Mouse (Mus musculus): ENCODE data around the gene Alpk3. TPM values are rescaled to one million over a fixed set of nuclear protein-coding genes. Genes with fewer than 3 reads are reported as not detected.

Alpk3 gene
- polyA plus RNA-seq, 1 experiment from 2014 or later = 0.16 TPM

DNA sequence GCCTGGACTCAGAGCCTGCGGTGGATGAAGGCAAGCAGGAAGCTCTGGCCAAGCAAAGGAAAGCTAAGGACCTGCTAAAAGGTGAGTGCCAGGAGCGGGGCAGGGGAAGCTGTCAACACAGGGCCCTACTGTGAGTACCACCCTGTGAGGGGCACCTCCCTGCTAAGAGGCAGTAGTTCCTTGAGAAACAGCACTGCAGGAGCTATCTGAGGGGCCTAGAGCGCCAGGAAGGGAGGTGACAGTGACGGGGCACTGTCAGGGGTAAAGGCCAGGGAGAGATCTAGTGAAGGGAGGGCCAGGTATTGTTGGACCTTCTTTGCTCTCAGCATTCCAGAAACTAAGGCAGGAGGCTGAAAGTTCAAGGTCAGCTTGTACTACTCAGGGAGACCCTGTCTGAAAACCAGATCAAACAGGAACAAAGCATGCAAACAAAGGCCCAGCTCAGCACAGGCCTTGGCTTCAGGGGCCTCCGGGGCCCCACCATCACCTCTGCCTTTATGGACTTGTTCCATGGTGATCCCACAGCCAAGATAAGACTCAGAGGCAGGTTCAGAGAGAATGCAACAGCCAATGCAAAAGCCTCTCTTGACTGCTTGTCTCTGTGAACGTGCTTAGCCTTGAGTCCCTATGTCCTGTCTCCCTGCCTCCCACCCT is 36.8 kb downstream of the Alpk3 start:
- Histone ChIP-seq H3K36me3 (replicated peaks; ENCODE audit: control insufficient read depth, insufficient read depth) (no peaks in the 10 kb centered on the region), H3K27me3 (ENCODE audit: control insufficient read depth, insufficient read depth, low read length) (no peaks in the 10 kb centered on the region), H3K4me1 (replicated peaks; ENCODE audit: control insufficient read depth, insufficient read depth, low read length) (no peaks in the 10 kb centered on the region), H3K9me3 (ENCODE audit: control insufficient read depth, low read length) (no peaks in the 10 kb centered on the region), H3K9ac (no peak overlapping the region), H3K27ac (no peak overlapping the region), H3K4me2 (replicated peaks) (no peak overlapping the region), H3K4me3 (replicated peaks; ENCODE audit: low read length) (no peak overlapping the region)
- DNase-seq (ENCODE audit: low spot score) (no peak), ATAC-seq (ENCODE audit: low FRiP score) (no peak)
- WGBS = 69% methylated on average over 6 of the region's 6 CpGs

DNA sequence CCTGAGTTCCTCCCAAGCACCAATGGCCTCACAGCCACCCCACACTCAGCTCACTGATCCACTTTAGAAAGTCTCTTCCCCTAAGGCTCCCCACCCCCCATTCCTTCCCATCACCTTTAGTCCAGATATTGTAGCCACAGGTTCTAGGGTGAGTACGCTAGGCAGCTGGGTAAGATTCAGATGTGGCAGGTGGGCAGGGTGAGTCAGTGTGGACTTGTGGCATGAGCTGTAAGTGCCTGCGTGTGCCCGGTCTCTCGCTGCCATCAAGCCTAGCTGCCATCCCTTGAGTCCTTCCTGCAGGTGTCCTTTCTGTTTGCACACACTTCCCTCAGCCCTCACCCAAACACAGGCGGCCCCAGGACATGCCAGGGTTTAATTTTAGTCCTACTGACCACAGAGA is 42.9 kb downstream of the Alpk3 start:
- no peak overlapping the region for H3K4me3 ChIP-seq (replicated peaks; ENCODE audit: low read length)
- WGBS = 85% methylated on average over 5 of the region's 5 CpGs
- H3K9me3 ChIP-seq (ENCODE audit: control insufficient read depth, low read length) = no peaks in the 10 kb centered on the region
- no peaks in the 10 kb centered on the region for H3K4me1 ChIP-seq (replicated peaks; ENCODE audit: control insufficient read depth, insufficient read depth, low read length)
- no peak for DNase-seq (ENCODE audit: low spot score)
- no peak for ATAC-seq (ENCODE audit: low FRiP score)
- no peak overlapping the region for H3K27ac ChIP-seq
- H3K9ac ChIP-seq = no peak overlapping the region
- no peaks in the 10 kb centered on the region for H3K36me3 ChIP-seq (replicated peaks; ENCODE audit: control insufficient read depth, insufficient read depth)
- H3K27me3 ChIP-seq (ENCODE audit: control insufficient read depth, insufficient read depth, low read length) = no peaks in the 10 kb centered on the region
- H3K4me2 ChIP-seq (replicated peaks) = no peak overlapping the region

DNA sequence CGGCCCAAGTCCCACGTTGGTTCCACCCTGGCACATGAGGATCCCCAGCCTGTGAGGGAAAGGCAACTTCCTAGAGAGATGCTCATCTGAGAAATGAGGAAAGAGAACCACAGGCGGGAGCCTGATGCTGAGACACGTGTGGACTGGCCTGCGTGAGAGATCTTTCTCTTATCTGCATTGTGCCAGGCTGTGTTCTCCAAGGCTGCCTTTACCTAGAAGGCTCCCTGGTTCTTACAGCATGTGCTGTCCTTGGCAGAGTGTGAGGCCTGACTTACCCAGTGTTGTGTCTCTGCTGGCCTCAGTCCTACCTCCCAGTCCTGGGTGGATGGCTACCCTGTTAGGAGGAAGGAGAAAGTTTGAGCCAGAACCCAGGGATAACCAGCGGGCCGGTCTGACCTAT is 45.5 kb downstream of the Alpk3 start:
- no peaks in the 10 kb centered on the region for H3K9me3 ChIP-seq (ENCODE audit: control insufficient read depth, low read length)
- ATAC-seq (ENCODE audit: low FRiP score) (no peak), DNase-seq (ENCODE audit: low spot score) (no peak)
- no peak overlapping the region for H3K27ac ChIP-seq
- H3K9ac ChIP-seq = no peak overlapping the region
- H3K4me1 ChIP-seq (replicated peaks; ENCODE audit: control insufficient read depth, insufficient read depth, low read length) = no peaks in the 10 kb centered on the region
- H3K4me2 ChIP-seq (replicated peaks) = no peak overlapping the region
- H3K36me3 ChIP-seq (replicated peaks; ENCODE audit: control insufficient read depth, insufficient read depth) = no peaks in the 10 kb centered on the region
- no peak overlapping the region for H3K4me3 ChIP-seq (replicated peaks; ENCODE audit: low read length)
- no peaks in the 10 kb centered on the region for H3K27me3 ChIP-seq (ENCODE audit: control insufficient read depth, insufficient read depth, low read length)
- WGBS = 96% methylated on average over 7 of the region's 7 CpGs

DNA sequence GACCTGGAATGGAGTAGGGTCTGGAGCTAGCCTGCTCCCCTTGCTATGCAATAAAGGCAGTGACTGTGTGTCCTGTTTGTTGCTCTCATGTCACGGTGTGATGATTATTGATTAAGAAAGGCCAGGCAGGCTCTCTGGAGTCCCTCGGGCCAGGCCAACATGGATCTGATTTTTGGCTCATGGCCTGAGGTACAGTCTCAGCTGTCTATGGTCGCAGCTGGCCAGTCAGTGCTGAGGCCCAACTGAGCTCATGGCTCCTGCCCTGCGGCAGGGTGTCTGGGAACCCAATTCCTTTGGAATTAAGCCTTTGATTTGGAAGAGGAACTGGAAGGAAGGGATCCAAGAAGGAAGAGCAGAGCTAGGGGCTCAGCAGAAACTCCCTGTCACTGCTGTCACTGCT is 48.1 kb downstream of the Alpk3 start:
- WGBS = 40% methylated on average over 4 of the region's 4 CpGs
- no peak for ATAC-seq (ENCODE audit: low FRiP score)
- no peak for DNase-seq (ENCODE audit: low spot score)
- Histone ChIP-seq H3K4me1 (replicated peaks; ENCODE audit: control insufficient read depth, insufficient read depth, low read length) (no peaks in the 10 kb centered on the region), H3K9ac (no peak overlapping the region), H3K27ac (no peak overlapping the region), H3K4me3 (replicated peaks; ENCODE audit: low read length) (no peak overlapping the region), H3K36me3 (replicated peaks; ENCODE audit: control insufficient read depth, insufficient read depth) (no peaks in the 10 kb centered on the region), H3K9me3 (ENCODE audit: control insufficient read depth, low read length) (no peaks in the 10 kb centered on the region), H3K4me2 (replicated peaks) (no peak overlapping the region), H3K27me3 (ENCODE audit: control insufficient read depth, insufficient read depth, low read length) (no peaks in the 10 kb centered on the region)

DNA sequence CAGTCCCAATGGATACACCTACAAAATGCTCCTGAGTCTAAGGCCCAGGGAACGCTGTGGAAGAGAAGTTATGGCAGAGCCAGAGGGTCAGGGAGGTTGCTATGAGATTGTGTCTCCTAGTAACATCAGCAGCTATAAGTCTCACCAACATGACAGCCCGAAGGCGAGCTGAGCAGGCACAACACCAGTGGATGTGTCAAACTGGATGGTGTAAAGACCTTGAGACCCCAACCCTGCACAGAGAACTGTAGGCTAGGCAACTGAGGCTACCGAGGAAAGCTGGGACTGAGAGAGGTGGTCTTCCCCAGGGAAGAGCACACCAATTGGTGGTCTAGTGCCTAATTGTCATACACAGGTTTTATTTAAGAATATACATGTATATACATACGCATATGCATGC is 50.8 kb downstream of the Alpk3 start:
- no peak overlapping the region for H3K27ac ChIP-seq
- ATAC-seq (ENCODE audit: low FRiP score) = no peak
- no peak overlapping the region for H3K4me3 ChIP-seq (replicated peaks; ENCODE audit: low read length)
- no peaks in the 10 kb centered on the region for H3K27me3 ChIP-seq (ENCODE audit: control insufficient read depth, insufficient read depth, low read length)
- WGBS = 94% methylated on average over 5 of the region's 5 CpGs
- H3K9me3 ChIP-seq (ENCODE audit: control insufficient read depth, low read length) = no peaks in the 10 kb centered on the region
- no peak overlapping the region for H3K4me2 ChIP-seq (replicated peaks)
- H3K4me1 ChIP-seq (replicated peaks; ENCODE audit: control insufficient read depth, insufficient read depth, low read length) = no peaks in the 10 kb centered on the region
- H3K36me3 ChIP-seq (replicated peaks; ENCODE audit: control insufficient read depth, insufficient read depth) = no peaks in the 10 kb centered on the region
- DNase-seq (ENCODE audit: low spot score) = no peak
- H3K9ac ChIP-seq = no peak overlapping the region

DNA sequence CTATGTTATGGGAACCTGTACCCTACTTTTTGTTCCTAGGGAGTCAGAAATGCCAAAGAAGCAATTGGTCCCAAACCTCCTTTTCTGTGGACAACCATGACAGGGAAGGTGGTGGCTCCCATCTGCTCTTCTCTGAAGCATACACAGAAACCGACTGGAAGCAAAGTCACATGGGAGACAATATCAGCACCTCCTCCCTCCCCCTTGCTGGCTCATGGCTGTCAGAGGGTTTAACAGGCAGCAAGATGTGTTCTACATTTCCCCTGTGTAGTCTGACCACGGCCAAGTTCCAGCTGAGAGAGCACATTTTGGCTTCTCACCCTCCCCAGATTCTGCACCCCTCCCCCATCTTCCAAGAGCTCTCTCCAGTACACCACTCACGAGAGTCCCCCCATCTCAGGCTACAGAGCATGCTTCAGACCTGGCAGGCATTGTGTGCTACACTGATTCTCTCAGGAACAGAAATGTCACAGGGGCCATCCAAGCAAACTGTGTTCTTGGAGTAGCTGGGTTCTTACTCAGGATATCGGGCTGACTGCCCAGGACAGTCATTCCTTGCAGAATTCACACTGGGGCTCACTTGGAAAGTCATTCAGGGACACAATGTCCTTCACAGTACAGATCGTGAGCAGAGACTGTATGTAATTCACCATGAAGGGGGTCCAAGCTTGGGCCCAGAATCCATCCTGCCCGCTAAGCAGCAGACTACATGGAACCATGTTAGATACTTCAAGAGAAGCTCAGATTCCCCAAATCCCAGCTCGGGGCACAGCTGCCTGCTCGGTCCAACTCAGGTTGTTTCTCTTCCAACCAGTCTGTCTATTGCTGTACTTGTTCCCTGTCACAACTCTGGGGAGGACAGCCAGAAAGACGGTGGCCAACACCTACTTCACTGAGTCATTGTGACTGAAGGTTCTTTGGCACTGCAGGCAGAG is 52.6 kb downstream of the Alpk3 start:
- no peak overlapping the region for H3K27ac ChIP-seq
- DNase-seq (ENCODE audit: low spot score) (no peak), ATAC-seq (ENCODE audit: low FRiP score) (no peak)
- H3K4me1 ChIP-seq (replicated peaks; ENCODE audit: control insufficient read depth, insufficient read depth, low read length) = no peaks in the 10 kb centered on the region
- no peak overlapping the region for H3K4me2 ChIP-seq (replicated peaks)
- H3K4me3 ChIP-seq (replicated peaks; ENCODE audit: low read length) = no peak overlapping the region
- WGBS = 61% methylated on average over 9 of the region's 9 CpGs
- no peaks in the 10 kb centered on the region for H3K27me3 ChIP-seq (ENCODE audit: control insufficient read depth, insufficient read depth, low read length)
- no peaks in the 10 kb centered on the region for H3K36me3 ChIP-seq (replicated peaks; ENCODE audit: control insufficient read depth, insufficient read depth)
- no peaks in the 10 kb centered on the region for H3K9me3 ChIP-seq (ENCODE audit: control insufficient read depth, low read length)
- H3K9ac ChIP-seq = no peak overlapping the region

DNA sequence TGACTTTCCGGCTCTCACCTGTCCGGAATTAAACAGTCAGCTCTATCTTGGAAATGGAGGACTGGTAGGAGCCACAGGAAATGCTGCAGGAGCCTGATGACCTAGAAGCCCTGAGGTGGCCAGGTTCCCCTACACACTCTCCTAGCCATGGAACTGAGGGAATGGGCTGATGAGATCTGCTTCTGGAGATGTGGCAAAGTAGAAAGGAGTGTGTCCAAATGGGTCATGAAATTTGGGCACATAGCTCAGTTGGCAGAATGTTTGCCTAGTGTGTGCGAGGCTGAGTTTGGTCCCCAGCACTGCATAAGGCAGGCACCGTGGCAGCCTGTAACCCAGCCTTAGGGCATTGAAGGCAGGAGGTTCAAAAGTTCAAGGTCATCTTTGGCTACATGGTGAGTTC is 53.4 kb downstream of the Alpk3 start:
- WGBS = 95% methylated on average over 4 of the region's 4 CpGs
- DNase-seq (ENCODE audit: low spot score) (no peak), ATAC-seq (ENCODE audit: low FRiP score) (no peak)
- Histone ChIP-seq H3K4me3 (replicated peaks; ENCODE audit: low read length) (no peak overlapping the region), H3K27me3 (ENCODE audit: control insufficient read depth, insufficient read depth, low read length) (no peaks in the 10 kb centered on the region), H3K36me3 (replicated peaks; ENCODE audit: control insufficient read depth, insufficient read depth) (no peaks in the 10 kb centered on the region), H3K9me3 (ENCODE audit: control insufficient read depth, low read length) (no peaks in the 10 kb centered on the region), H3K27ac (no peak overlapping the region), H3K9ac (no peak overlapping the region), H3K4me2 (replicated peaks) (no peak overlapping the region), H3K4me1 (replicated peaks; ENCODE audit: control insufficient read depth, insufficient read depth, low read length) (no peaks in the 10 kb centered on the region)

DNA sequence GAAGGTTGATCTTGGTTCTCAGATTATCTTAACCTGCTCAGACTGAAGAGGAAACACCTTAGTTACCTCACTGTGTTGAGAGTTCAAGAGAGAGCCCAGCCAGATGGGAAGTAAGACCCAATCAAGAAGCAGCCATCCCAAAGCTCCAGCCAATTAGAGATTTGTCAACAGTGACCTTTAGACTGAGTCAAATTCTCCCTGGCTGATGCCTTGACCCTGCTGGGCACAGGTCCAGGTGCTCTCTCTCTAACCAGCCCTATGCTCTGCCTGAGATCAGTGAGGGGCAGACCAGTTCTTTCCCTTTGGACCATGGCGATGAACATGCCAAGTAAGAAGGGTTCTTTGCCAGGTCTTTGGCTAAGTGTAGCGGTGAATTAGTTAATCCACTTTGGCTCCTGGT is 54.3 kb downstream of the Alpk3 start:
- WGBS = 83% methylated on average over 2 of the region's 2 CpGs
- Histone ChIP-seq H3K9me3 (ENCODE audit: control insufficient read depth, low read length) (no peaks in the 10 kb centered on the region), H3K4me3 (replicated peaks; ENCODE audit: low read length) (no peak overlapping the region), H3K36me3 (replicated peaks; ENCODE audit: control insufficient read depth, insufficient read depth) (no peaks in the 10 kb centered on the region), H3K27ac (no peak overlapping the region), H3K27me3 (ENCODE audit: control insufficient read depth, insufficient read depth, low read length) (no peaks in the 10 kb centered on the region), H3K9ac (no peak overlapping the region), H3K4me2 (replicated peaks) (no peak overlapping the region), H3K4me1 (replicated peaks; ENCODE audit: control insufficient read depth, insufficient read depth, low read length) (no peaks in the 10 kb centered on the region)
- no peak for ATAC-seq (ENCODE audit: low FRiP score)
- no peak for DNase-seq (ENCODE audit: low spot score)

DNA sequence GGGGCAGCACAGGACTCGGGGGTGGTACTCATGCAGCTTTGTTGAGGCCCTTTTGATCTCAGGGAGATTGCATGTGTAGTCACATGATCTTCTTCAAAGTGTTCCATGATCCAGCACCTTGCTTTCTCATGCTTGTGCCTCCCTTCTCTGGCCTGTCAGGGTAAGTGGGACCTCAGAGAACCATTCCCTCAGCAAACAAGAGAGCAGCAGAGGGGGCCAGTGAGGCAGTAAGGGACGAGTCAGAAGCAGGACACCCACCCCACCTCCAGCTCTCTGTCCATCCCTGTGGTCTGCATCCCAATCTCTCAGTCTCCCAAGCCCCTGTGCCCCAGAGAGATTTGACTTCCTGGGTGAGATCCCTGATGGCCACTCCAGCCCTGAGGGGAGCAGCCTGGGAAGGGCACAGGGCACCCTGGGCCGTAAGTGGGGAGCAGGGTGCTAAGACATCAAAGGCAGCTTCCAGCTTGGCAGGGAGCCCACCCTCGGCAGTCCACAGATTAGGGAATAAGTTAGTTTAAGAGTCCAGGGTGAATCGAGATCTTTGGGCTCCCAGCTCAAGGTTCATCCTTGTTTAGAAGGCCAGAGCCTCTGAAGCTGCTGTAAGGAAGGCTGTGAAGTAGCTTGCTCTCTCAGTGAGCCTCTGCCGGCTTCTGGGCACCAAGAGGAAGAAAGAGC is 55.4 kb downstream of the Alpk3 start:
- no peak overlapping the region for H3K27ac ChIP-seq
- ATAC-seq (ENCODE audit: low FRiP score) (no peak), DNase-seq (ENCODE audit: low spot score) (no peak)
- H3K4me2 ChIP-seq (replicated peaks) = no peak overlapping the region
- H3K27me3 ChIP-seq (ENCODE audit: control insufficient read depth, insufficient read depth, low read length) = no peaks in the 10 kb centered on the region
- H3K4me3 ChIP-seq (replicated peaks; ENCODE audit: low read length) = no peak overlapping the region
- H3K4me1 ChIP-seq (replicated peaks; ENCODE audit: control insufficient read depth, insufficient read depth, low read length) = no peaks in the 10 kb centered on the region
- WGBS = 53% methylated on average over 6 of the region's 6 CpGs
- no peak overlapping the region for H3K9ac ChIP-seq
- no peaks in the 10 kb centered on the region for H3K9me3 ChIP-seq (ENCODE audit: control insufficient read depth, low read length)
- no peaks in the 10 kb centered on the region for H3K36me3 ChIP-seq (replicated peaks; ENCODE audit: control insufficient read depth, insufficient read depth)
